Mouse (Mus musculus) liver, postnatal 0 days (tissue): ENCODE results near the gene Brox.

Experiments used
- CTCF ChIP-seq: sonication (generic); IDR thresholded peaks from 2 replicates; pipeline ENCODE4 v1.5.1; 2016; ENCODE audit warnings: antibody characterized with exemption, low read depth
- EP300 ChIP-seq: IDR thresholded peaks from 2 replicates; pipeline ENCODE4 v1.6.1; 2016; ENCODE audit warnings: antibody characterized with exemption, low read depth, mild to moderate bottlenecking

DNA sequence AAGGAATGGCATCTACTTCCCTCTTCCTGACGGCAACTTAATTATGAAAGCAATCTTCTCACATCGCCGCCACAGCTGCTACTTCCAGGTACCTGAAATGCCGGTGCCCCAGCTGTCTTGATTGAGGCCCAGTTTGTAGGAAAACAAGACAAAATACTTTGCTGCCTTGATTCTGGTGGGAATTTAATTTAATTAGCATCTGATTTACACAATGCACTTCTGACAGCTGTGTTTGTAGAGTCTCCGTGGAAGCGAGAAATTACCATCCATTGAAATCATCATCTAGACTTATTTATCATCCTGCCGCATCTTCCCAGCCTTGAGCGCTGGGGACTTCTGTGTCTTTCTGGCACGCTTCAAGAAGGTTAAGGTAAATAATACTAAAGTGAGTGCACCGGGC lies 44.5 kb downstream of the Brox start:
- TF ChIP-seq CTCF (no peak), EP300 (no peak)
